ENCODE assay signal across 8 mouse cellular contexts in genomic region chr13:109117210-109117791, GRCm38 (mm10).
DNase-seq lines count a peak whose midpoint lies in the region; ATAC-seq and TF ChIP-seq lines count a peak whose summit lies in the region.

No protein-coding gene starts in this region.

- no peaks in the 10 kb centered on the region for H3K36me3 ChIP-seq in kidney, postnatal 0 days (ENCODE audit: insufficient read depth, low read length)
- H3K36me3 ChIP-seq in hindbrain, embryonic 16.5 days (ENCODE audit: control insufficient read depth, insufficient read depth, low read length): no peaks in the 10 kb centered on the region
- H3K36me3 ChIP-seq in midbrain, embryonic 11.5 days (ENCODE audit: control insufficient read depth, insufficient read depth, low read length): no peaks in the 10 kb centered on the region

- H3K27me3 ChIP-seq in kidney, postnatal 0 days (ENCODE audit: insufficient read depth, low read length): no peaks in the 10 kb centered on the region
- no peaks in the 10 kb centered on the region for H3K27me3 ChIP-seq in hindbrain, embryonic 16.5 days (replicated peaks; ENCODE audit: control insufficient read depth, insufficient read depth, low read length)
- H3K27me3 ChIP-seq in midbrain, embryonic 11.5 days (ENCODE audit: control insufficient read depth, insufficient read depth, low read length): peaks cover 4% of the 10 kb centered on the region; the same call in 1 of the 2 replicates

- peak; percentile 73 for DNase-seq in kidney, postnatal 0 days (ENCODE audit: low spot score)
- DNase-seq in kidney, adult 9 months: no peak
- DNase-seq in embryo, embryonic 9.5 days (ENCODE audit: extremely low spot score): peak; percentile 45
- peak; percentile 88 for DNase-seq in midbrain, embryonic 11.5 days (ENCODE audit: low spot score, missing footprints)
- DNase-seq in telencephalon, adult 2 months (ENCODE audit: low read depth, low spot score): peak; percentile 55
- DNase-seq in Muller cell, postnatal 12 days (ENCODE audit: inconsistent ontology term): no peak
- DNase-seq in adrenal gland, adult 8-10 months: no peak

- H3K4me1 ChIP-seq in kidney, postnatal 0 days (replicated peaks; ENCODE audit: insufficient read depth, low read length): peaks cover 4% of the 10 kb centered on the region; the same call in 1 of the 2 replicates
- peaks cover 4% of the 10 kb centered on the region for H3K4me1 ChIP-seq in hindbrain, embryonic 16.5 days (ENCODE audit: control insufficient read depth, insufficient read depth, low read depth, low read length)
- peaks cover 11% of the 10 kb centered on the region for H3K4me1 ChIP-seq in midbrain, embryonic 11.5 days (ENCODE audit: control insufficient read depth, insufficient read depth, low read length)

- TF ChIP-seq CTCF in kidney, postnatal 0 days (IDR thresholded peaks at IDR 0.05; ENCODE audit: low read depth): no peak

- WGBS in kidney, postnatal 0 days: 2% methylated on average over 14 of the region's 14 CpGs
- WGBS in hindbrain, embryonic 16.5 days: 7% methylated on average over 14 of the region's 14 CpGs
- WGBS in midbrain, embryonic 11.5 days: 10% methylated on average over 14 of the region's 14 CpGs

- ATAC-seq in kidney, postnatal 0 days (replicated peaks; ENCODE audit: low FRiP score, low read depth): peak; percentile 81
- peak; percentile 71 for ATAC-seq in hindbrain, embryonic 16.5 days
- ATAC-seq in midbrain, embryonic 11.5 days (ENCODE audit: low FRiP score): peak; percentile 43

- peak overlapping the region; percentile 69 for H3K4me2 ChIP-seq in kidney, postnatal 0 days (ENCODE audit: low read length)
- peak overlapping the region; percentile 74 for H3K4me2 ChIP-seq in hindbrain, embryonic 16.5 days (ENCODE audit: low read length)
- H3K4me2 ChIP-seq in midbrain, embryonic 11.5 days: peak overlapping the region; percentile 96

- no peaks in the 10 kb centered on the region for H3K9me3 ChIP-seq in kidney, postnatal 0 days (replicated peaks; ENCODE audit: low read length)
- no peaks in the 10 kb centered on the region for H3K9me3 ChIP-seq in hindbrain, embryonic 16.5 days (ENCODE audit: control insufficient read depth, low read length)
- H3K9me3 ChIP-seq in midbrain, embryonic 11.5 days (ENCODE audit: control insufficient read depth, low read length): no peaks in the 10 kb centered on the region

- peak overlapping the region; percentile 23 for H3K4me3 ChIP-seq in kidney, postnatal 0 days (replicated peaks; ENCODE audit: low read depth, low read length)
- H3K4me3 ChIP-seq in hindbrain, embryonic 16.5 days (ENCODE audit: low read length): peak overlapping the region; percentile 86
- H3K4me3 ChIP-seq in midbrain, embryonic 11.5 days (ENCODE audit: low read depth, low read length): peak overlapping the region; percentile 56

- H3K27ac ChIP-seq in kidney, postnatal 0 days: no peak overlapping the region
- peak overlapping the region; percentile 83; the same call in 1 of the 2 replicates for H3K27ac ChIP-seq in hindbrain, embryonic 16.5 days (ENCODE audit: low read depth, low read length)
- no peak overlapping the region for H3K27ac ChIP-seq in midbrain, embryonic 11.5 days (ENCODE audit: low read depth, low read length)

- H3K9ac ChIP-seq in kidney, postnatal 0 days (ENCODE audit: low read depth, low read length): no peak overlapping the region
- peak overlapping the region; percentile 88 for H3K9ac ChIP-seq in hindbrain, embryonic 16.5 days (ENCODE audit: low read depth, low read length)
- no peak overlapping the region for H3K9ac ChIP-seq in midbrain, embryonic 11.5 days (ENCODE audit: low read length)

Comparison
In these comparisons a context has a peak if more than half of its experiments do, and no peak if none do; other contexts are left out.
1. DNase-seq: peak in kidney, postnatal 0 days (single experiment), embryo, embryonic 9.5 days (single experiment), midbrain, embryonic 11.5 days (single experiment) and telencephalon, adult 2 months (single experiment); none in kidney, adult 9 months (single experiment), Muller cell, postnatal 12 days (single experiment) and adrenal gland, adult 8-10 months (single experiment).
2. H3K4me3 ChIP-seq: peak in every context shown above with its lines; median percentile 86 in hindbrain, embryonic 16.5 days; 56 in midbrain, embryonic 11.5 days; 23 in kidney, postnatal 0 days.
3. Peak in every context shown above with its lines, with median percentiles within 50 percentile points of each other: ATAC-seq and H3K4me2 ChIP-seq.